Mouse (Mus musculus): ENCODE measurements around the gene Ptn. TPM values are rescaled to one million over a fixed set of nuclear protein-coding genes. Genes with fewer than 3 reads are reported as not detected.

The Ptn gene
- polyA plus RNA-seq, 1 experiment: 0.22 TPM

DNA sequence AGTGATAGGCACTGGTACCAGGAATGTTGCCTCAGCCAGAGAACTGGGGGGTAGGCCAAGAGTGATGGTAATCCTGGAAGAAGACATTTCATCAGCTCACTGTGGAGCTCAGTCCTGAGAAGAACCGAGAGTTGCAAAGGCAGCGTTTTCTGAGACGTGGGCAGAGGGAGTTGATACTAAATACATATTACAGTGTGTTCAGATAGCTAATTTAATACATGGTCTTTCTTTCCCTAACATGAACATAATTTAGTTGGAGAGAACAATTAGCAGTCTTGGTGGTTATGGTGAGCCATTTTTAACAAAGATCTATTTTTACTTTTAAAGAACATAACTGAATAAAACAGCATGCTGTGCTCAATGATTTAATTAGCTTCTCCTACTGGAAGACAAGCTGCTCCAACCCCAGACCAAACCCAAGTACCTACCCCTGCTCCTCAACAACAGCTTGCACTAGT is 33.0 kb upstream of the Ptn start:
- WGBS: 90% methylated on average over 3 of the region's 3 CpGs

DNA sequence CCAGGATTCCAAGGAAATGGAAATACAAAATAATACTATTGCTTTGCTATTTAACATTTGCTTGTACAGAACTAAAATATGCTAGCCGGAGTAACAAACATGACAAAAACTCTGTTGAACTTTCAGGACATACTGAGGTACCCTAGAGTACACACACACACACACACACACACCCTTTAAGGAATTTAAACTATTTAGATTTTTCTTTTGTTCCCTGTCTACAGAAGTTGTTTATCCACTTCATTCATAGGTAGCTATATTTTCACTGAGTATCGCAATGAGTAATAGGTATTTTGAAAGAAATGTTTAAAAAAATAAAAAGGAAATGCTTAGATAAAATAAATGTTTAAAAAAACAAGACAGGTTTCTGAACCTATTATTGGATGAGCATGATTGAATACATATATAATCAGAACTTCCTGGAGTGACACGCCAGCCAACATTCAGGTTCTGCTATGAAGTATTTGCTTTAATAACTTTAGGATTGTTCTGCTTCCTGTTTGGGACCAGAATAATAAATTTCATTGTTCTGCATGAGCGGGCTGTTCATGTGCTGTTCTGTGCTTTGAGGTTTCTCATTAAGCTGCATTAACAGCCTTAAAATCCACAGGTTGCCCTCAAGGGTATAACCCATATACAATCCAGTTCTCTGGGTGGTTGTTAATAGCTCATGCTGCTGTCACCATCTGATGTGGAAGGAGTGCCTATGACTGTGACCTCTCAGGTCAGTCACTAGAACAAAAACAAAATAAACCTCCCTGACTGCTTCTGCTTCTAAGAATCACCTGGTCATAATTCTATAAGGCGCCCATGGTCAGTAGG is 32.3 kb upstream of the Ptn start:
- H3K4me3 ChIP-seq (ENCODE audit: extremely low read depth, insufficient read depth, insufficient read length): no peak overlapping the region
- H3K36me3 ChIP-seq (ENCODE audit: control insufficient read depth, insufficient read depth, low read length): no peaks in the 10 kb centered on the region
- no peaks in the 10 kb centered on the region for H3K4me1 ChIP-seq (ENCODE audit: control insufficient read depth, insufficient read depth, insufficient read length)
- 84% methylated on average over 5 of the region's 5 CpGs for WGBS
- no peak for DNase-seq (ENCODE audit: low read depth in 1 of 2, low spot score in 2 of 2)
- TF ChIP-seq POLR2A (IDR thresholded peaks at IDR 0.05; ENCODE audit: low read depth, low read length): no peak
- TF ChIP-seq CTCF (IDR thresholded peaks at IDR 0.05; ENCODE audit: extremely low read depth, insufficient read depth, insufficient read length, insufficient replicate concordance): no peak
- H3K27ac ChIP-seq (ENCODE audit: insufficient read depth, low read length): no peak overlapping the region
- no peaks in the 10 kb centered on the region for H3K27me3 ChIP-seq (ENCODE audit: control insufficient read depth, insufficient read depth, low read length)

More for the DNA sequence above, 33.0 kb upstream of the Ptn start:
- no peak overlapping the region for H3K4me3 ChIP-seq (ENCODE audit: extremely low read depth, insufficient read depth, insufficient read length)
- DNase-seq (ENCODE audit: low read depth in 1 of 2, low spot score in 2 of 2): no peak
- no peaks in the 10 kb centered on the region for H3K27me3 ChIP-seq (ENCODE audit: control insufficient read depth, insufficient read depth, low read length)
- H3K4me1 ChIP-seq (ENCODE audit: control insufficient read depth, insufficient read depth, insufficient read length): no peaks in the 10 kb centered on the region
- no peaks in the 10 kb centered on the region for H3K36me3 ChIP-seq (ENCODE audit: control insufficient read depth, insufficient read depth, low read length)
- H3K27ac ChIP-seq (ENCODE audit: insufficient read depth, low read length): no peak overlapping the region
- no peak for TF ChIP-seq POLR2A (IDR thresholded peaks at IDR 0.05; ENCODE audit: low read depth, low read length)
- TF ChIP-seq CTCF (IDR thresholded peaks at IDR 0.05; ENCODE audit: extremely low read depth, insufficient read depth, insufficient read length, insufficient replicate concordance): no peak

DNA sequence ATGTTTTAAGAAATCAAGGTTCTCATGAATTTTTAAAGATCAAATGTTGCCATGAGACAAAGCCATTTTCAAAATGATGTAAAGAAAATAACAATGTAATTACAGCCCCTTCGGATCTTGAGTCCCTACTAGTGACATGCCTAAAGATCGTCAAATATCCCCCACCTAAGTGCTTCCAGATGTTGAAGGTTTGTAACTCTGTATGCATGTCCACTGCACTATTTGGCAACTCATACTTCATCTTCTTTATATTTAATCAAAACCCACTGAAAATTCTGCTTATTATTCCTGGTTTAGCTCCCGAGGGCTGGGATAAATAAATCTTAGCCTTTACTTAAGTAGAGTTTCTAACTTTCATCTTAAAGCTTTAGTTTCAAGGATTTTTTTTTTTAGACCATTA is 31.7 kb upstream of the Ptn start:
- Histone ChIP-seq H3K36me3 (ENCODE audit: control insufficient read depth, insufficient read depth, low read length) (no peaks in the 10 kb centered on the region), H3K4me1 (ENCODE audit: control insufficient read depth, insufficient read depth, insufficient read length) (no peaks in the 10 kb centered on the region), H3K27me3 (ENCODE audit: control insufficient read depth, insufficient read depth, low read length) (no peaks in the 10 kb centered on the region), H3K27ac (ENCODE audit: insufficient read depth, low read length) (no peak overlapping the region), H3K4me3 (ENCODE audit: extremely low read depth, insufficient read depth, insufficient read length) (no peak overlapping the region)
- no peak for DNase-seq (ENCODE audit: low read depth in 1 of 2, low spot score in 2 of 2)
- TF ChIP-seq CTCF (IDR thresholded peaks at IDR 0.05; ENCODE audit: extremely low read depth, insufficient read depth, insufficient read length, insufficient replicate concordance) (no peak), POLR2A (IDR thresholded peaks at IDR 0.05; ENCODE audit: low read depth, low read length) (no peak)
- 91% methylated on average over 3 of the region's 3 CpGs for WGBS

DNA sequence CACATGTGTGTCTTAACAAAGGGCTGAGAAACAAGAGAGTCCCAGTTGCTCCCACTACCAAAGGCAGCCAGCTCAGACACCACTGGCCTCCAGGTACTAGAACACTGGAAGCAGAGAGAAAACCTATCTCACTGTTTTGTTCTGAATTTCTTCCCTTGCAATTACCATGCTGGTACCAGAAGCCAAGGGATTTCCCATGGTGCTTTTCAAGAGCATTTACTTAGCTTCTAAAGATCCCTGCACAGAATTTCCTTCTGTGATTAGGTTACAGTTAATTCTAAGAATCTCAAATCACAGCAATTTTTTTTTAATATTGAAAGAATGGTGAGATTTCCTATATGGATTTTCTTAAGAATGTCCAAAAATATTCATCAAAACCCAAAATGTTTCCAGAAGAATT is 31.2 kb upstream of the Ptn start:
- DNase-seq (ENCODE audit: low read depth in 1 of 2, low spot score in 2 of 2): no peak
- Histone ChIP-seq H3K27ac (ENCODE audit: insufficient read depth, low read length) (no peak overlapping the region), H3K4me1 (ENCODE audit: control insufficient read depth, insufficient read depth, insufficient read length) (no peaks in the 10 kb centered on the region), H3K27me3 (ENCODE audit: control insufficient read depth, insufficient read depth, low read length) (no peaks in the 10 kb centered on the region), H3K4me3 (ENCODE audit: extremely low read depth, insufficient read depth, insufficient read length) (no peak overlapping the region), H3K36me3 (ENCODE audit: control insufficient read depth, insufficient read depth, low read length) (no peaks in the 10 kb centered on the region)
- TF ChIP-seq CTCF (IDR thresholded peaks at IDR 0.05; ENCODE audit: extremely low read depth, insufficient read depth, insufficient read length, insufficient replicate concordance): no peak
- no peak for TF ChIP-seq POLR2A (IDR thresholded peaks at IDR 0.05; ENCODE audit: low read depth, low read length)

DNA sequence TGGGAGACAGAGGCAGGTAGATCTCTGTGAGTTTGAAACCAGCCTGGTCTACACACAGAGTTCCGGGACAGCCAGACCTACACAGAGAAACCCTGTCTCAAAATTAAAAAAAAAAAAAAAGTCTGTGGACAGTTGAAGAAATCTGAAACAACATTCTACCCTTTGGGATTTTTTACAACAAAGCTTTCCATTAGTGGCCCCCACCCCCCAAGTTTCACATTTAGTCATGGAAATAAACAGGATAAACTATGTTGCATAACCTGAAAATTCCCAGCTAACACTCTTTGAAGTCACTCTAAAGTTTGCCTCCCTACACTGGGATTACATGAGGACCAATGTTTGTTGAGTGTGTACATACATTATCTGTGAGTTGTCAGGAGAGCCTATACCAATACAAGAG is 28.7 kb upstream of the Ptn start:
- no peaks in the 10 kb centered on the region for H3K36me3 ChIP-seq (ENCODE audit: control insufficient read depth, insufficient read depth, low read length)
- H3K27ac ChIP-seq (ENCODE audit: insufficient read depth, low read length): no peak overlapping the region
- H3K4me1 ChIP-seq (ENCODE audit: control insufficient read depth, insufficient read depth, insufficient read length): no peaks in the 10 kb centered on the region
- WGBS: 95% methylated on average over 1 of the region's 1 CpGs
- no peaks in the 10 kb centered on the region for H3K27me3 ChIP-seq (ENCODE audit: control insufficient read depth, insufficient read depth, low read length)
- no peak for TF ChIP-seq CTCF (IDR thresholded peaks at IDR 0.05; ENCODE audit: extremely low read depth, insufficient read depth, insufficient read length, insufficient replicate concordance)
- TF ChIP-seq POLR2A (IDR thresholded peaks at IDR 0.05; ENCODE audit: low read depth, low read length): no peak
- no peak for DNase-seq (ENCODE audit: low read depth in 1 of 2, low spot score in 2 of 2)
- no peak overlapping the region for H3K4me3 ChIP-seq (ENCODE audit: extremely low read depth, insufficient read depth, insufficient read length)

DNA sequence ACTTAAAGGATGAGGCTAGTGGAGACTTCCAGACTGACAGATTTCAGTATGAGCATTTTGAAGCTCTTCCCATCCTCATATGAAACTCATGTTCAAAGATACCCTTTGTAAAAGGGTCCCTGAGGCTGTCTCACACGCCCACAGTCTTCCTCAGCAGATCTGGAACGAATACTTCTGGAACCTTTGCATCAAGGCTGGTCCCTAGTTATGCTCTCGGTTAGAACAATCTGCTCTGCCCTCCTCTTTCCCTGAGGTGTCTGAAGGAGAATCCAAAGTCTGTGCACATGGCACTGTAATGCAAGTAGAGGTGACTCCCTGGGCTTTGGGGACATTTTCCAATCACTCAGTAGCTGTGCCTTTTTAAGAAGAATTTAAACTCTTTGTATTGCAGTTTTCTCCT is 25.3 kb upstream of the Ptn start:
- 71% methylated on average over 3 of the region's 3 CpGs for WGBS
- no peak for TF ChIP-seq POLR2A (IDR thresholded peaks at IDR 0.05; ENCODE audit: low read depth, low read length)
- TF ChIP-seq CTCF (IDR thresholded peaks at IDR 0.05; ENCODE audit: extremely low read depth, insufficient read depth, insufficient read length, insufficient replicate concordance): no peak
- DNase-seq (ENCODE audit: low read depth in 1 of 2, low spot score in 2 of 2): no peak
- Histone ChIP-seq H3K4me1 (ENCODE audit: control insufficient read depth, insufficient read depth, insufficient read length) (no peaks in the 10 kb centered on the region), H3K36me3 (ENCODE audit: control insufficient read depth, insufficient read depth, low read length) (no peaks in the 10 kb centered on the region), H3K27ac (ENCODE audit: insufficient read depth, low read length) (no peak overlapping the region), H3K27me3 (ENCODE audit: control insufficient read depth, insufficient read depth, low read length) (no peaks in the 10 kb centered on the region), H3K4me3 (ENCODE audit: extremely low read depth, insufficient read depth, insufficient read length) (no peak overlapping the region)

DNA sequence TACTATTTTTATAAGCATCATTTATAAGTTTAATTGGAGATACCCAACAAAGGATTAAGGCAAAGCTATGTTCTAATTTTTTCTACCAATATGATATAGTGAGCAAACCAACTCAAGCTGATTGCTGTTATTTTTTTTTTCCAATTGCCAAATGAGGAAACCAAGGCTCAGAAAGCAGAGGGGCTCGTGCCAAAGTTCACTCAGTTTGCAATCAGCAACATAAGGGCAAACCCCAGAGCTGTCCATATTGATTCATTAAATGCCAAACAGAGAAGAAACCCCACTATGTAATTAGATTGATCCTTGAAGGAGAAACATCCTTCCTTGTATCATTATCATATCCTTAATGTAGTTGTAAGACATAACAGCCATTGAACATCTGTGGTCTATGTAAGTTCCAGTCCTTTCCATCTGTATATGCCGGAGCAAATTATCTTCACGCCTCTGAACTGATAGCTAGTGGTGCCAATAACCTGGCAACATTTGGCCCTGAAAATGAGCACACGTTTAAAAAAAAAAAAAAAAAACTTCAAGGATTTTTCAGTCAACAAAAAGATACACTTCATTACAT is 24.8 kb upstream of the Ptn start:
- no peaks in the 10 kb centered on the region for H3K4me1 ChIP-seq (ENCODE audit: control insufficient read depth, insufficient read depth, insufficient read length)
- 81% methylated on average over 4 of the region's 4 CpGs for WGBS
- no peak overlapping the region for H3K27ac ChIP-seq (ENCODE audit: insufficient read depth, low read length)
- TF ChIP-seq POLR2A (IDR thresholded peaks at IDR 0.05; ENCODE audit: low read depth, low read length) (no peak), CTCF (IDR thresholded peaks at IDR 0.05; ENCODE audit: extremely low read depth, insufficient read depth, insufficient read length, insufficient replicate concordance) (no peak)
- DNase-seq (ENCODE audit: low read depth in 1 of 2, low spot score in 2 of 2): no peak
- no peaks in the 10 kb centered on the region for H3K36me3 ChIP-seq (ENCODE audit: control insufficient read depth, insufficient read depth, low read length)
- H3K27me3 ChIP-seq (ENCODE audit: control insufficient read depth, insufficient read depth, low read length): no peaks in the 10 kb centered on the region
- no peak overlapping the region for H3K4me3 ChIP-seq (ENCODE audit: extremely low read depth, insufficient read depth, insufficient read length)

All from spleen, adult 2 months (tissue).